Mouse (Mus musculus) ES-E14 (cell line): ENCODE data around the gene Dnaja4.

Source experiments
- CHD2 ChIP-seq: IDR thresholded peaks from 2 replicates; pipeline ENCODE4 v1.6.1; 2014; ENCODE audit warnings: mild to moderate bottlenecking, low read depth, low read length, inconsistent platforms
- HCFC1 ChIP-seq: IDR thresholded peaks from 2 replicates; pipeline ENCODE4 v1.6.1; 2012; ENCODE audit warnings: low read length, inconsistent platforms, borderline replicate concordance; ENCODE audit not compliant: insufficient read depth
- MAFK ChIP-seq: IDR thresholded peaks from 2 replicates; pipeline ENCODE4 v1.6.1; 2014; ENCODE audit warnings: mild to moderate bottlenecking, low read depth, low read length, inconsistent platforms; ENCODE audit not compliant: insufficient read depth
- ZC3H11A ChIP-seq: IDR thresholded peaks from 2 replicates; pipeline ENCODE4 v1.6.1; 2012; ENCODE audit warnings: low read depth, mild to moderate bottlenecking, inconsistent platforms, low read length, borderline replicate concordance
- ZNF384 ChIP-seq: IDR thresholded peaks from 2 replicates; pipeline ENCODE4 v1.6.1; 2012; ENCODE audit warnings: low read depth, low read length, inconsistent platforms

- TF ChIP-seq HCFC1, result no peak
- no peak for TF ChIP-seq ZC3H11A
- TF ChIP-seq CHD2, result no peak
- no peak for TF ChIP-seq MAFK
- no peak for TF ChIP-seq ZNF384
Observed at GRCm38 (mm10) chr9:54699345-54700173, 886 bp downstream of the Dnaja4 start.
